Mouse (Mus musculus) hindbrain, embryonic 14.5 days (tissue): Measurements from ENCODE around the gene Cck. TPM values are rescaled to one million over a fixed set of nuclear protein-coding genes. Genes with fewer than 3 reads are reported as not detected.
"Not testable (repeated sequence)": the region's sequence is repeated elsewhere in the genome, so short reads cannot be mapped to it uniquely, and the experiment has no call there.

Experiments used
- ATAC-seq: fragments of 200-750 bp; cut with Nextera tagmentation; 2 replicates; pipeline ENCODE4 v1.8.0; 2017; ENCODE audit warnings: moderate number of reproducible peaks, mild to moderate bottlenecking, moderate TSS enrichment, moderate library complexity; ENCODE audit not compliant: low FRiP score
- DNase-seq: peaks from one replicate; pipeline ENCODE4 v3.0.0-alpha.2; 2015; ENCODE audit warnings: low spot score
- H3K27ac ChIP-seq: fragments of 300-500 bp; sonication (generic); 2 replicates; pipeline ENCODE4 v1.5.1; 2014; ENCODE audit warnings: mild to moderate bottlenecking, moderate library complexity
- H3K27me3 ChIP-seq: fragments of 300-500 bp; sonication (generic); 2 replicates; pipeline ENCODE4 v1.6.1; 2014; ENCODE audit warnings: mild to moderate bottlenecking, low read length, mixed read lengths; ENCODE audit not compliant: control insufficient read depth, insufficient read depth
- H3K36me3 ChIP-seq: fragments of 300-500 bp; sonication (generic); replicated peaks from 2 replicates; pipeline ENCODE4 v1.6.1; 2014; ENCODE audit not compliant: control insufficient read depth, insufficient read depth
- H3K4me1 ChIP-seq: fragments of 300-500 bp; sonication (generic); replicated peaks from 2 replicates; pipeline ENCODE4 v1.6.1; 2014; ENCODE audit warnings: antibody characterized with exemption, low read length, mixed read lengths; ENCODE audit not compliant: control insufficient read depth, insufficient read depth
- H3K4me2 ChIP-seq: fragments of 300-500 bp; sonication (generic); replicated peaks from 2 replicates; pipeline ENCODE4 v1.6.1; 2014; ENCODE audit warnings: mild to moderate bottlenecking, moderate library complexity
- H3K4me3 ChIP-seq: fragments of 300-500 bp; sonication (generic); replicated peaks from 2 replicates; pipeline ENCODE4 v1.5.1; 2014; ENCODE audit warnings: mild to moderate bottlenecking, low read length
- H3K9ac ChIP-seq: fragments of 300-500 bp; sonication (generic); 2 replicates; pipeline ENCODE4 v1.6.1; 2014
- H3K9me3 ChIP-seq: fragments of 300-500 bp; sonication (generic); 2 replicates; pipeline ENCODE4 v1.6.1; 2016; ENCODE audit warnings: low read length; ENCODE audit not compliant: control insufficient read depth
- WGBS: fragments of 180-500 bp; shearing (Covaris S2); extraction: QIAGEN DNeasy Blood & Tissue Kit; methylation state at CpG from one replicate; pipeline ENCODE4 v1.1.7; 2014; 5-methylcytosine and 5-hydroxymethylcytosine counted together
- polyA plus RNA-seq: library from polyadenylated mRNA; unstranded; fragments of >200 nt; fragmentation: Nextera tagmentation; extraction: Ambion mirVana; gene quantifications from 2 replicates; pipeline ENCODE4 v1.2.1, GENCODE M21; 2014

Cck gene
- polyA plus RNA-seq, 1 experiment from 2014 or later = 73.5 TPM

DNA sequence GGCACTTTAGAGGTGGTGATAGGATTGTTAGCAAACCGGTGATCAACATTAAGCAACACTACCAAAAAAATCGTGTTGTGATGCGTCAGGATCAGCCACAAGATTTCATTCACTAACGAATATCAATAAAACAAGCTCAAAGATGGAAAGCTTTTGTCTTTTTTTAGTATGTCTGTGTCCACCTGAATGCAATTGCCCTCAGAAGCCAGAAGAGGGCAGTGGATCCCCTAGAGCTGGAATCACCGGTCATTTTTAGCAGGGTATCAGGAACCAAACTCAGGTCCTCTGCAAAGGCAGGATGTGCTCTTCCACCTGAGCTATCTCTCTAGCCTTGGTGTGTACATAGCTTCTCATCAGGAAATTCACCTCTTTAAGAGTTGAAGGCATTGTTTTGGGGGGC lies 20.7 kb downstream of the Cck start:
- H3K27ac ChIP-seq = no peak overlapping the region
- DNase-seq = no peak
- H3K27me3 ChIP-seq = no peaks in the 10 kb centered on the region
- no peaks in the 10 kb centered on the region for H3K4me1 ChIP-seq
- no peak for ATAC-seq
- no peak overlapping the region for H3K4me2 ChIP-seq
- peaks cover 37% of the 10 kb centered on the region for H3K36me3 ChIP-seq
- H3K4me3 ChIP-seq = no peak overlapping the region
- no peak overlapping the region for H3K9ac ChIP-seq
- 86% methylated on average over 5 of the region's 5 CpGs for WGBS
- H3K9me3 ChIP-seq = no peaks in the 10 kb centered on the region

DNA sequence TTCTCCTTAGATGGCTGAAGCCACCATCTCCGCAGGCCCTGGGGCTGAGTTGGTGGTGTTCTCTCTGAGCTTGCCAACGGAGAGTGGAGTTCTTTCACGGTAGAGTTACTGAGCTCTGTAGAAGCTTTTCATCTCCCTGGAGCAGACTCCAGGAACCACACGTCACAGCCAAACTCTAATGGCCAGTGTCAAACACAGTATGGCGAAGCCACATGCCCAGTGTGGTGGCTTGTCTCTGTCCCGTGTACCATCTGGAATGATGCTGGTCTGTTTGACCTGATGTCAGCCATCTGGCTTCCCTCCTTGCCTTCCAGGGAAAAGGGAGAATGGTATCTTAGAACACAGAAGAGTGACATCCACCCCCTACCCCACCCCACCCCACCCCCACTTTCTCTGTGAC lies 25.8 kb downstream of the Cck start:
- Histone ChIP-seq H3K36me3 (peaks cover 59% of the 10 kb centered on the region), H3K27me3 (no peaks in the 10 kb centered on the region), H3K9ac (no peak overlapping the region), H3K27ac (no peak overlapping the region), H3K4me2 (no peak overlapping the region), H3K9me3 (no peaks in the 10 kb centered on the region), H3K4me3 (no peak overlapping the region), H3K4me1 (no peaks in the 10 kb centered on the region)
- DNase-seq (peak; percentile 26), ATAC-seq (peak; percentile 29; the same call in 1 of the 2 replicates)
- 60% methylated on average over 6 of the region's 6 CpGs for WGBS

DNA sequence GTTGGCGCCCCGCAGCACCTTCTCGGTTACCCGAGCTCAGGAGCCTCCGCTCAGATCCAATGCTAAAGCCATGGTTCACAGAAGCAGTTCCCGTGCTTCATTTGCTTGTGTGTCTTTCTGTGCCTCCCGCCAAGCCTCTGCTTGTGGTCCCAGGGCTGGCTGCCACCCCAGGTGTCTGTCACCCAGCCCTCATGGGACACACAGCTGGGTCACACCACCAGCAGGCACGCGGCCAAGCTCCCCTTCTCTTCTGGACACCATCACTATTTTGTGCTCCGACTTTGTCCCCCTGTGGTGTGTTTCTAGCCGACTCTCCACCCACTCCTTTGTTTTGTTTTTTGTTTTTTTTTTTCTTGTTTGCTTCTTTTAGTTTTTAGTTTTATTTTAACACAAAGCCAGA lies 28.0 kb downstream of the Cck start:
- no peaks in the 10 kb centered on the region for H3K9me3 ChIP-seq
- H3K4me3 ChIP-seq = no peak overlapping the region
- 74% methylated on average over 11 of the region's 11 CpGs for WGBS
- no peaks in the 10 kb centered on the region for H3K27me3 ChIP-seq
- DNase-seq (no peak), ATAC-seq (no peak)
- no peak overlapping the region for H3K4me2 ChIP-seq
- H3K9ac ChIP-seq = no peak overlapping the region
- H3K36me3 ChIP-seq = peaks cover 57% of the 10 kb centered on the region
- no peaks in the 10 kb centered on the region for H3K4me1 ChIP-seq
- H3K27ac ChIP-seq = no peak overlapping the region

DNA sequence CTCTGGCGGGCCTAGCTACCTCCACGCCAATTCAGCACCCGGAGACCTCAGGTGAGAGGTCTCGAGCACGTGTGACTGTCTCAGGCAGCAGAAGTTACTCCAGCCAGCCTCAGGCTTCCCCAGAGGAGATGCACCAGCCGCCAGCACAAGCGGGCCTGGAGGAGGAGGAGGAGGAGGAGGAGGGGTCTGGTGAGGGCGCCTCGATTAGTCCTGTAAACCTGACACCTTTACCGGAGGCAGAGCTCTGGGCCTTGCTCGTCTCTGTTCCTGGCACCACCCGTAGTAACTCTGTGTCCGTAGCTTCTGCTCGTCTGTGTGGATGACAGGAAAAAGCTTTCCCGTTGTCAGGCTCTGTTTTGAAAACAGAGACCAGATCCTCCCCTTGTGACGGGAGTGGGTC lies 35.0 kb downstream of the Cck start:
- DNase-seq (no peak), ATAC-seq (no peak)
- H3K27me3 ChIP-seq = no peaks in the 10 kb centered on the region
- 88% methylated on average over 16 of the region's 16 CpGs for WGBS
- no peak overlapping the region for H3K4me2 ChIP-seq
- no peaks in the 10 kb centered on the region for H3K4me1 ChIP-seq
- no peak overlapping the region for H3K4me3 ChIP-seq
- H3K9ac ChIP-seq = no peak overlapping the region
- H3K9me3 ChIP-seq = no peaks in the 10 kb centered on the region
- H3K36me3 ChIP-seq = peaks cover 86% of the 10 kb centered on the region
- H3K27ac ChIP-seq = no peak overlapping the region

DNA sequence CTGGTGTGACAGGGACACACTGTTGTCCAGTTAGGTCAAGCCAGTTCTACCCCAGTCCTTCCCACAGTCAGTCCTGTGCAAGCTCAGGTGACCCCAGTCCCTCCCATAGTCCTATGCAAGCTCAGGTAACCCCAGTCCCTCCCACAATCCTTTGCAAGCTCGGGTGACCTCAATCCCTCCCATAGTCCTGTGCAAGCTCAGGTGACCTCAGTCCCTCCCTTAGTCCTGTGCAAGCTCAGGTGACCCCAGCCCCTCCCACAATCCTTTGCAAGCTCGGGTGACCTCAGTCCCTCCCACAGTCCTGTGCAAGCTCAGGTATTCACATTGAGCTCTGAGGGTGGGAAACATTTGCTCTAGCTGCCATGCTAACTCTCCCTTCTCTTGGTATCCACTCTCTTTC lies 35.5 kb downstream of the Cck start:
- no peak for ATAC-seq
- Histone ChIP-seq H3K4me1 (no peaks in the 10 kb centered on the region), H3K4me2 (no peak overlapping the region), H3K9ac (no peak overlapping the region), H3K27me3 (no peaks in the 10 kb centered on the region), H3K27ac (no peak overlapping the region), H3K9me3 (no peaks in the 10 kb centered on the region), H3K36me3 (peaks cover 92% of the 10 kb centered on the region), H3K4me3 (no peak overlapping the region)
- 86% methylated on average over 2 of the region's 2 CpGs for WGBS
- DNase-seq = no peak

DNA sequence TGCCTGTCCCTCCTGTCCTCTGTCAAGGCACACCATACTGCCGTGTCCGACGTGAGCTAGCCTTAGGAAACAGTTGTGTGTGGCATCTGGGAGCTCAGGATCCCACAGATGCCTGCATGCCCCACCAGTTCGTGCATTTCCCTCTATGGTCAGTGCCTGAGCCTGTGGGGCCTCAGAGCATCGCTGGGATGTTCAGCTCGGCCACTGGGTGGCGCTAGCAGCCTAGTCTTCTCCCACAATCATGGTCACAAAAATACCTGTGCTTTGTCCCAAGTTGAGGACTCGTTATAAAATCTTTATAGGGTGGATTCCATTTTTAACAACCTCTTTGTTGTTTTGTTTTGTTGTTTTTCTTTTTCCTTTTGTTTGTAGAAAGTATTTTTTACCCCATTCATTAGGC lies 37.0 kb downstream of the Cck start:
- Histone ChIP-seq H3K4me2 (no peak overlapping the region), H3K36me3 (peaks cover 93% of the 10 kb centered on the region), H3K27ac (no peak overlapping the region), H3K9ac (no peak overlapping the region), H3K9me3 (no peaks in the 10 kb centered on the region), H3K4me3 (no peak overlapping the region), H3K27me3 (no peaks in the 10 kb centered on the region), H3K4me1 (no peaks in the 10 kb centered on the region)
- ATAC-seq = no peak
- peak; percentile 56 for DNase-seq
- 25% methylated on average over 8 of the region's 8 CpGs for WGBS

DNA sequence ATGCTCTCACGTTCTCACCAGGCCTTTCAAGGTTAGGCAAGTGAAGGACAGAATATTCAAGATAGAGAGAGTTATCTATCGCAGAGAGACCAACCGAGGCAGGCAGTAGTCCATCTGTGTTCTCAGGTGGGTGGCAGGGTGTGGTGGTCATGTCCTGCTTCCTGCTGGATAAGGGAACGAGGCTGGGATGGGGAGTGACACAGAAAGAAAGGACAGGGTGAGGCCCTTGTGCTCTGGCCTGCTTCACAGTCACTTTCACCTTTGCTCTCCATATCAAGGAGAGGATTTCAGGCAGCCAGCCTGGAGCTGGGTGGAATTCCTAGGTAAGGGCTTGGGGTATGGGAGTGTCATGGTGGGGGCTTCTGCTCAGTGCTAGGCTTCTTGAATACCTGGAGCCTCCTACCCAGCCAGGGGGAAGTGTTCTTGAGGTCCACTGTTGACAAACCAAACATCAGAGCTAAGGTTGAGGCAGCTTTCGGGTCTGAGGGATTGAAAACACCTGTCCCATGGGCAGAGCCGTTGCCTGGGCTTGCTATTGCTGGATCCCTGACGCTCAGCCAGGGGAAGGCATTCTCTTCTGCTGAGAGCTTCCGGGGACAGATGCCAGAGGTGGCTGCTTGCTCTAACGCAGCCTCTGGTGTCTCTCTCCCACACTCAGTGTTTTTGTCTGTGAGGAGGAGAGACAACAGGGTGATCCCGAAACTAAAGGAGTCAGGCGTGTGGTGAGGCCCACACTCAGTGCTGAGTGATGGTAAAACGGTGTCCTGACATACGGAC lies 38.6 kb downstream of the Cck start:
- H3K36me3 ChIP-seq = peaks cover 96% of the 10 kb centered on the region

DNA sequence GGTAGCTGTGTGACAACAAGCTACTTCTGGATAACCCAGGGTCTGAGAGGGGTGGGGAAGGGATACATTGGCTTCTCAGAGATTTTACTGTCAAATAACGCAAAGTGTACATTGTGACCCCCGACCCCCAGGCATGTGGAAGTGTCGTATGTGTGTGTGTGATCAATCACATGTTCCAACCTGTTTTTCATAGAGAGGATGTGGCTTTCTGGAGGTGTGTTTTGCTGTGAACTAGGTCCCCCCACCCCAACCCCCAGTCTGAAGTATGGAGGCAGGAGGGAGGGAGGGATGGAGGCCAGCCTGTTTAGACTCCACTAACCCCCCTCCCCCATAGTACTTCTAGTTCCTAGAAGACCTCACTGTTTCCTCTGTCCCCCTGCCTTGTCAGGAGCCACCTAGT lies 40.6 kb downstream of the Cck start:
- Histone ChIP-seq H3K4me2 (no peak overlapping the region), H3K4me3 (no peak overlapping the region), H3K27me3 (no peaks in the 10 kb centered on the region), H3K9ac (no peak overlapping the region), H3K27ac (no peak overlapping the region), H3K4me1 (no peaks in the 10 kb centered on the region), H3K9me3 (no peaks in the 10 kb centered on the region), H3K36me3 (peaks cover 96% of the 10 kb centered on the region)
- DNase-seq = no peak
- no peak for ATAC-seq
- 93% methylated on average over 3 of the region's 3 CpGs for WGBS

More for the DNA sequence above, 38.6 kb downstream of the Cck start:
- Histone ChIP-seq H3K4me3 (no peak overlapping the region), H3K4me1 (no peaks in the 10 kb centered on the region), H3K27ac (no peak overlapping the region), H3K4me2 (no peak overlapping the region), H3K9me3 (no peaks in the 10 kb centered on the region), H3K27me3 (no peaks in the 10 kb centered on the region), H3K9ac (no peak overlapping the region)
- 94% methylated on average over 13 of the region's 13 CpGs for WGBS
- DNase-seq (no peak), ATAC-seq (no peak)

DNA sequence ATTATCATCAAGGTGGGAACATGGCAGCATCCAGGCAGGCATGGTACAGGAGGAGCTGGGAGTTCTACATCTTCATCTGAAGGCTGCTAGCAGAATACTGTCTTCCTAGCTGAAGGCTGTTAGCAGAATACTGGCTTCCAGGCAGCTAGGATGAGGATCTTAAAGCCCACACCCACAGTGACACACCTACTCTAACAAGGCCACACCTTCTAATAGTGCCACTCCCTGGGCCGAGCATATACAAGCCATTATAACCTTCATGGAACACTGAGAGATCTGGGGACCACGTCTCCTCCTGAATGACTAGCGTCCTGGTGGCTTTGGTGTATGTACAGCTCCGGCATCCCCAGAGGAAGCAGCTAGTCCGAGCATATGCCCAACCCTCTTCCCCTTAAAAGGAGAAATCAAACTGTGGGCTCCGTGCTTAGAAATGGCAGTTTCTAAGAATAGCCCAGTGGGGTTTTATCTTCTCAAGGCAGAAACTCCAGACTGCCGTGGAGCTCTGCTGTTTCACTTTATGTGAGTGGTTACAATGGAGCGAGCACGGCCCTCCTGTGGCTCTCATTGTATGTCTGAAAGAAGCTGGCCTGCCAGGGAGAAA lies 43.1 kb downstream of the Cck start:
- H3K27ac ChIP-seq, H3K9ac ChIP-seq, ATAC-seq, H3K4me2 ChIP-seq, H3K9me3 ChIP-seq, H3K27me3 ChIP-seq, H3K4me1 ChIP-seq, DNase-seq, H3K4me3 ChIP-seq: not testable (repeated sequence)
- 41% methylated on average over 9 of the region's 9 CpGs for WGBS
- peaks cover 99% of the 10 kb centered on the region for H3K36me3 ChIP-seq
